Mouse (Mus musculus) c-Kit-positive CD71-positive TER-119-negative erythroid progenitor cells, embryonic 14.5 days (primary cell): ENCODE results near the gene Sub1.

Experiments used
- DNase-seq: peaks from one replicate; pipeline ENCODE4 v3.0.0-alpha.2; 2013; ENCODE audit warnings: low read depth

Sub1 gene

GRCm38 (mm10) chr15:12013532-12014196 lies 16.9 kb upstream of the Sub1 start:
- no peak for DNase-seq

- no peak for DNase-seq
Observed at GRCm38 (mm10) chr15:12010602-12011044, 13.8 kb upstream of the Sub1 start.

- DNase-seq: no peak
Observed at GRCm38 (mm10) chr15:12009712-12010601, 13.2 kb upstream of the Sub1 start.

GRCm38 (mm10) chr15:12008894-12009293 lies 12.1 kb upstream of the Sub1 start:
- DNase-seq: no peak

GRCm38 (mm10) chr15:12007971-12008800 lies 11.4 kb upstream of the Sub1 start:
- DNase-seq: no peak

GRCm38 (mm10) chr15:12007421-12007820 lies 10.6 kb upstream of the Sub1 start:
- DNase-seq: no peak

- no peak for DNase-seq
Observed at GRCm38 (mm10) chr15:12006169-12006568, 9.4 kb upstream of the Sub1 start.

GRCm38 (mm10) chr15:11995815-11996201 lies 975 bp downstream of the Sub1 start:
- peak; percentile 85 for DNase-seq

GRCm38 (mm10) chr15:11994921-11995814 lies 1.6 kb downstream of the Sub1 start:
- peak; percentile 46 for DNase-seq

- DNase-seq: no peak
Observed at GRCm38 (mm10) chr15:11994006-11994405, 2.8 kb downstream of the Sub1 start.

- DNase-seq: no peak
Observed at GRCm38 (mm10) chr15:11991552-11992113, 5.2 kb downstream of the Sub1 start.

GRCm38 (mm10) chr15:11988580-11988979 lies 8.2 kb downstream of the Sub1 start:
- no peak for DNase-seq

GRCm38 (mm10) chr15:11987892-11988291 lies 8.9 kb downstream of the Sub1 start:
- no peak for DNase-seq

- no peak for DNase-seq
Observed at GRCm38 (mm10) chr15:11981985-11982384, 14.8 kb downstream of the Sub1 start.

- DNase-seq: no peak
Observed at GRCm38 (mm10) chr15:11981501-11981900, 15.3 kb downstream of the Sub1 start.

- no peak for DNase-seq
Observed at GRCm38 (mm10) chr15:11978175-11978574, 18.6 kb downstream of the Sub1 start.

GRCm38 (mm10) chr15:11977071-11977470 lies 19.7 kb downstream of the Sub1 start:
- no peak for DNase-seq

- DNase-seq: no peak
Observed at GRCm38 (mm10) chr15:11975836-11976235, 20.9 kb downstream of the Sub1 start.

GRCm38 (mm10) chr15:11971854-11972420 lies 24.8 kb downstream of the Sub1 start:
- DNase-seq: peak; percentile 57

GRCm38 (mm10) chr15:11970621-11971020 lies 26.2 kb downstream of the Sub1 start:
- no peak for DNase-seq

- no peak for DNase-seq
Observed at GRCm38 (mm10) chr15:11968851-11969250, 27.9 kb downstream of the Sub1 start.
